Mouse (Mus musculus) C2C12 (cell line): Measurements from ENCODE around the gene Klk12. TPM values are rescaled to one million over a fixed set of nuclear protein-coding genes. Genes with fewer than 3 reads are reported as not detected.

Experiments
- H3K27me3 ChIP-seq: one replicate; pipeline ENCODE4 v1.6.1; 2011; ENCODE audit not compliant: control insufficient read depth, insufficient read depth, insufficient read length
- H3K36me3 ChIP-seq: one replicate; pipeline ENCODE4 v1.6.1; 2011; ENCODE audit not compliant: control insufficient read depth, insufficient read depth
- H3K4me3 ChIP-seq: one replicate; pipeline ENCODE4 v1.5.1; 2011; ENCODE audit warnings: mild to moderate bottlenecking, control low read depth; ENCODE audit not compliant: poor library complexity, insufficient read depth, severe bottlenecking
- H3K79me2 ChIP-seq: one replicate; pipeline ENCODE4 v1.6.1; 2011; ENCODE audit not compliant: control insufficient read depth, insufficient read depth
- H3K79me3 ChIP-seq: one replicate; pipeline ENCODE4 v1.6.1; 2011; ENCODE audit warnings: low read depth, control low read depth
- H3ac ChIP-seq: one replicate; pipeline ENCODE3; 2011; ENCODE audit warnings: low read depth; ENCODE audit not compliant: control insufficient read depth, insufficient read length
- CEBPB ChIP-seq: IDR thresholded peaks from one replicate; pipeline ENCODE4 v1.6.1; 2011; ENCODE audit warnings: low read depth, mild to moderate bottlenecking, control low read depth, moderate library complexity
- CTCF ChIP-seq: IDR thresholded peaks from one replicate; pipeline ENCODE4 v1.5.1; 2011; ENCODE audit not compliant: control insufficient read depth, insufficient read depth, insufficient read length
- FOSL1 ChIP-seq: IDR thresholded peaks from one replicate; pipeline ENCODE4 v1.8.0; 2011; ENCODE audit warnings: mild to moderate bottlenecking, low read length; ENCODE audit not compliant: poor library complexity, insufficient read depth, severe bottlenecking
- MAX ChIP-seq: IDR thresholded peaks from one replicate; pipeline ENCODE4 v1.6.1; 2011; ENCODE audit warnings: mild to moderate bottlenecking, control low read depth
- MYOD1 ChIP-seq: IDR thresholded peaks from one replicate; pipeline ENCODE4 v1.6.1; 2011; ENCODE audit warnings: low read depth; ENCODE audit not compliant: control insufficient read depth, insufficient read length
- MYOG ChIP-seq: IDR thresholded peaks from one replicate; pipeline ENCODE4 v1.6.1; 2011; ENCODE audit not compliant: control insufficient read depth, insufficient read length; ENCODE audit errors: extremely low read depth
- USF1 ChIP-seq: IDR thresholded peaks from one replicate; pipeline ENCODE4 v1.6.1; 2011; ENCODE audit warnings: low read depth, mild to moderate bottlenecking, control low read depth, moderate library complexity
- polyA plus RNA-seq: library from polyadenylated mRNA; unstranded; fragments of >200 nt; fragmentation: generic; extraction: Trizol; gene quantifications from one replicate; pipeline ENCODE4 v1.2.1, GENCODE M21; 2012; ENCODE audit warnings: missing spikeins

The Klk12 gene
- polyA plus RNA-seq, 1 experiment, result not detected

- Histone ChIP-seq H3K79me2 (no peaks in the 10 kb centered on the region), H3K27me3 (no peaks in the 10 kb centered on the region), H3K79me3 (no peaks in the 10 kb centered on the region), H3ac (no peak overlapping the region), H3K36me3 (no peaks in the 10 kb centered on the region), H3K4me3 (no peak overlapping the region)
- TF ChIP-seq MYOG, result no peak
- no peak for TF ChIP-seq USF1
- no peak for TF ChIP-seq CEBPB
- TF ChIP-seq MYOD1, result no peak
- no peak for TF ChIP-seq MAX
- no peak for TF ChIP-seq CTCF
- TF ChIP-seq FOSL1, result no peak
These were observed 29.3 kb downstream of the Klk12 start for GRCm38 (mm10) chr7:43797844-43798462.

- no peaks in the 10 kb centered on the region for H3K79me3 ChIP-seq
- no peaks in the 10 kb centered on the region for H3K79me2 ChIP-seq
- H3ac ChIP-seq, result no peak overlapping the region
- H3K27me3 ChIP-seq, result no peaks in the 10 kb centered on the region
- H3K36me3 ChIP-seq, result no peaks in the 10 kb centered on the region
- H3K4me3 ChIP-seq, result no peak overlapping the region
- TF ChIP-seq MAX, result no peak
- TF ChIP-seq USF1, result no peak
- no peak for TF ChIP-seq MYOG
- TF ChIP-seq FOSL1, result no peak
- no peak for TF ChIP-seq MYOD1
- TF ChIP-seq CEBPB, result no peak
- TF ChIP-seq CTCF, result no peak
These were observed 31.2 kb downstream of the Klk12 start for GRCm38 (mm10) chr7:43799876-43800275.

GRCm38 (mm10) chr7:43810994-43811393 lies 42.3 kb downstream of the Klk12 start, which contains the start of gene Klk7:
Gene Klk7, plus strand, starts transcription at chr7:43811294.
- no peaks in the 10 kb centered on the region for H3K79me3 ChIP-seq
- H3K36me3 ChIP-seq, result no peaks in the 10 kb centered on the region
- H3K79me2 ChIP-seq, result no peaks in the 10 kb centered on the region
- no peak within 1 kb of the TSS for H3K4me3 ChIP-seq
- TF ChIP-seq CTCF (no peak), FOSL1 (no peak), USF1 (no peak)
- H3K27me3 ChIP-seq, result peaks cover 20% of the 10 kb centered on the region
- no peak within 1 kb of the TSS for H3ac ChIP-seq

GRCm38 (mm10) chr7:43815211-43815610 lies 46.5 kb downstream of the Klk12 start:
- H3K27me3 ChIP-seq, result peaks cover 20% of the 10 kb centered on the region
- no peaks in the 10 kb centered on the region for H3K79me2 ChIP-seq
- no peak overlapping the region for H3K4me3 ChIP-seq
- TF ChIP-seq USF1 (no peak), FOSL1 (no peak), MYOG (no peak), MYOD1 (no peak), CEBPB (no peak), CTCF (no peak), MAX (no peak)
- H3ac ChIP-seq, result no peak overlapping the region
- no peaks in the 10 kb centered on the region for H3K36me3 ChIP-seq
- H3K79me3 ChIP-seq, result no peaks in the 10 kb centered on the region

- TF ChIP-seq USF1 (no peak), MAX (no peak), CTCF (no peak), FOSL1 (no peak), CEBPB (no peak), MYOD1 (no peak), MYOG (no peak)
- no peaks in the 10 kb centered on the region for H3K79me3 ChIP-seq
- no peaks in the 10 kb centered on the region for H3K79me2 ChIP-seq
- no peak overlapping the region for H3ac ChIP-seq
- no peak overlapping the region for H3K4me3 ChIP-seq
- H3K36me3 ChIP-seq, result no peaks in the 10 kb centered on the region
- H3K27me3 ChIP-seq, result peaks cover 12% of the 10 kb centered on the region
These were observed 48.0 kb downstream of the Klk12 start for GRCm38 (mm10) chr7:43816746-43817145.

GRCm38 (mm10) chr7:43821581-43821980 lies 52.9 kb downstream of the Klk12 start:
- Histone ChIP-seq H3K36me3 (no peaks in the 10 kb centered on the region), H3K79me2 (no peaks in the 10 kb centered on the region), H3K27me3 (peaks cover 14% of the 10 kb centered on the region), H3K4me3 (no peak overlapping the region), H3K79me3 (no peaks in the 10 kb centered on the region), H3ac (no peak overlapping the region)
- no peak for TF ChIP-seq USF1
- no peak for TF ChIP-seq MAX
- no peak for TF ChIP-seq CTCF
- no peak for TF ChIP-seq MYOG
- TF ChIP-seq MYOD1, result no peak
- no peak for TF ChIP-seq CEBPB
- TF ChIP-seq FOSL1, result no peak

Other genes with a start within 250 kb of the Klk12 start
- gene Cd33, start 224.5 kb upstream of the Klk12 start, polyA plus RNA-seq, result under 0.01 TPM
- gene Zfp658, start 206.6 kb upstream of the Klk12 start, polyA plus RNA-seq, result 0.90 TPM
- gene Zfp719, start 189.3 kb upstream of the Klk12 start, polyA plus RNA-seq, result 2.1 TPM
- gene Zfp819, start 161.7 kb upstream of the Klk12 start, polyA plus RNA-seq, result not detected
- gene Ceacam18, start 134.2 kb upstream of the Klk12 start, polyA plus RNA-seq, result not detected
- not detected for gene Siglece, start 108.7 kb upstream of the Klk12 start, polyA plus RNA-seq
- gene Ctu1, start 96.9 kb upstream of the Klk12 start, polyA plus RNA-seq, result 12.4 TPM
- gene Klk14, start 78.5 kb upstream of the Klk12 start, polyA plus RNA-seq, result not detected
- gene Klk13, start 56.3 kb upstream of the Klk12 start, polyA plus RNA-seq, result not detected
- gene Klk11, start 5.7 kb downstream of the Klk12 start, polyA plus RNA-seq, result not detected
- gene Klk10, start 12.1 kb downstream of the Klk12 start, polyA plus RNA-seq, result 2.1 TPM
- 0.16 TPM for gene Klk9, start 23.0 kb downstream of the Klk12 start, polyA plus RNA-seq
- 0.36 TPM for gene Klk8, start 28.7 kb downstream of the Klk12 start, polyA plus RNA-seq
- not detected for gene Klk7, start 42.4 kb downstream of the Klk12 start, polyA plus RNA-seq
- gene Klk6, start 55.6 kb downstream of the Klk12 start, polyA plus RNA-seq, result 1.1 TPM
- gene Klk5, start 73.1 kb downstream of the Klk12 start, polyA plus RNA-seq, result not detected
- gene Klk4, start 112.3 kb downstream of the Klk12 start, polyA plus RNA-seq, result not detected
- not detected for gene Klk15, start 164.8 kb downstream of the Klk12 start, polyA plus RNA-seq
- not detected for gene Klk1b8, start 181.8 kb downstream of the Klk12 start, polyA plus RNA-seq
- gene Klk1b1, start 197.9 kb downstream of the Klk12 start, polyA plus RNA-seq, result not detected
- gene Klk1b9, start 207.2 kb downstream of the Klk12 start, polyA plus RNA-seq, result not detected
- gene Klk1b11, start 227.0 kb downstream of the Klk12 start, polyA plus RNA-seq, result not detected
- gene Klk1b26, start 243.3 kb downstream of the Klk12 start, polyA plus RNA-seq, result not detected